Mouse (Mus musculus) G1E (cell line): ENCODE data around the gene Kdelr1.

Experiments used
- CTCF ChIP-seq: IDR thresholded peaks from 2 replicates; pipeline ENCODE4 v1.5.1; 2012; ENCODE audit warnings: low read depth, low read length, inconsistent platforms, mixed read lengths
- GATA1 ChIP-seq: IDR thresholded peaks from 2 replicates; pipeline ENCODE4 v1.6.1; 2012; ENCODE audit warnings: borderline replicate concordance, low read length, inconsistent platforms, mixed read lengths
- GATA2 ChIP-seq: IDR thresholded peaks from 2 replicates; pipeline ENCODE4 v1.6.1; 2012; ENCODE audit warnings: low read depth, low read length, inconsistent platforms, borderline replicate concordance
- TAL1 ChIP-seq: conservative IDR thresholded peaks from 2 replicates; pipeline ENCODE4 v1.6.1; 2012; ENCODE audit warnings: low read depth, low read length, inconsistent platforms, mixed read lengths

DNA sequence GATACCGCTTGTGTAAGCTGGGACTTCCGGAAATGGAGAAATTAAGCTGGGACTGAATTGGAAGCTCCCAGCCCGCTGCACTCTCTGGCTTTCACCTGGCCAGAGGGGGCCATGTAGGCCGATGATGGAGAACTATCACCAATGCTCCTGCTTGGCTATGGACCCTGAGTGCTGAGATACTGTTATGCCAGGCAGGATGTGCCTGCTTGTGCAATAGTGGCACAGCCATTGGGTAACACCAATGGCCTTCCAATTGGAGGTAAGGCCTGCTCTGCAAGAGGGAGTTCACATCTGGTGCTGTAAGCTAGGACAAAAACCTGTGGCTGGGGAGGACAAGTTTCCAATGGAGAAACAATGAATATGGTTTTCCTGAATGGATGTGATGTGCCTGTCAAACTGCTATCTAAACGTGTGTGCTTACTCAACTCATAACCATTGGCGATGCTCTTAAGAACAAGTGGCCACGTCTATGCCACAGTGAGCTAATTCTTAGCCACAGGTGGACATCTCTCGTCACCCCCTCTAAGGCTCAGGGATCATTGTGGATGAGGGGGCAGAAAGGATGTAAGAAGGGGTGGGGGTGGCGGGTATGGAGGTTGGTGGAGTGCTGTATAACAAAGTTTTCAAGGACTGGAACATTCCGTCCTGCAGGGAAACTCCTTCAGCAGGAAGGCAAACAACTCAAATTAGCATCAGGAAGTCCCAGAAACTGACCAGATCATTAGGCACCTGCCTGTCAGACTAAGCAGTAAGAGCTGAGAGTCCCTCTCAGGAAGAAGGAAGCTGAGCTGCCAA is 29.4 kb upstream of the Kdelr1 start:
- TF ChIP-seq CTCF (no peak), GATA1 (no peak), GATA2 (no peak), TAL1 (no peak)
